Mouse (Mus musculus): Measurements from ENCODE around the gene Akap2.

The Akap2 gene

GRCm38 (mm10) chr4:57798286-57799018 is 81.0 kb downstream of the Akap2 start:
- DNase-seq, result no peak

DNA sequence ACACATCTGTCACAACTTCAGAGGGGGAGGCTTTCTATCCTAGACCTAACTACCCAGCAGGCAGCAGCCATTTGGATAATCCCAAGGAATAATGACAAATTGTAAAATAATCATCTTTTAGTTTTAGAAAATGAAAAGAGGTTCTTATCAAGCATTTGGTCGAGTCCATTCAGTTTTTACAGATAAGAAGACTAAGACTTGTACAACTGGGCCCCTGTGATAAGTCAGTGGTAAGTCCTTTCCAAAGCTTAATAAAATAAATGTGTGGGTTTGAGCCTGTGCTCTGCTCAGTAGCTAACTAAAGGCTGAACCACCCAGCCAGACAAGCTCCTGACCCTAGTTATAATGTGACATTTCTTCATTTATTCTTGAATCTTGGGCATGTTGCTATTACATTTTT is 81.8 kb downstream of the Akap2 start:
- no peak for DNase-seq

DNA sequence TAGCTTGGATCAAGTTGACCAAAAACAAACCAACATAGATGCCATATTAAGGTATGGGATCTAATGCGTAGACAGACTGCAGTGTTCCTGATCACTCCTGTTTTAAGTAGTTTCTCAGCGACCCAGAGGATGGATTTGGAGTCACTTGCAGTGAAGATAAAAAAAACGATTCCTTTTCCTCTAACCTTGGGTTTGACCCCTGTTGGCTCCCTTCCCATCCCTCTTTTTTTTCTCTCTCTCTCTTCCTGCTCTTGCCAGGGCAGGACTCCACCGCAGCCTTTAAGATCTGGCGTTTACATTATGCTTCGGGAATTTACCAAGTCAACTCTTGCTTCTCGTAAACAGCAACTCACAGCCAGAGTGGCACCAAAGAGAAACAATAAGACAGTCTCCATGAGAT is 83.8 kb downstream of the Akap2 start:
- no peak for DNase-seq

DNA sequence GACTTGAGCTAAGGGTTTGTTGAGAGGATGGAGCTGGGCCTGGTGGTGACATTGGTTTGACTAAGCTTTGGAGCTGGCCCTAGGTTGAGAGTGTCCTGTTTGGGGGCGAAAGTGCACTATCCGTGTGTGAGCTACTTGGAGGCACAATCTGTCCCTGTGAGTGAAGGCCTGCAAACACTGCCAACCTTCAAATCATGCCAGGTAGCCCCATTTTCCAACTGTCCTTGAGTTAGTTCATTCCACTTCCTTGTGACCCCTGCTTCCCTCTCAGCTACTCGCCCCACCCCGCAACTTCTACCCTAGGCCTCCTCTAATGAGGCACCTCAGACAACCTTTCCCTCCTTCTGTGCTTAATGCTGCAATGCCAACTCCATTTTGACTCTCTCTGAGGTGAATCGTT is 84.5 kb downstream of the Akap2 start:
- DNase-seq, result no peak

DNA sequence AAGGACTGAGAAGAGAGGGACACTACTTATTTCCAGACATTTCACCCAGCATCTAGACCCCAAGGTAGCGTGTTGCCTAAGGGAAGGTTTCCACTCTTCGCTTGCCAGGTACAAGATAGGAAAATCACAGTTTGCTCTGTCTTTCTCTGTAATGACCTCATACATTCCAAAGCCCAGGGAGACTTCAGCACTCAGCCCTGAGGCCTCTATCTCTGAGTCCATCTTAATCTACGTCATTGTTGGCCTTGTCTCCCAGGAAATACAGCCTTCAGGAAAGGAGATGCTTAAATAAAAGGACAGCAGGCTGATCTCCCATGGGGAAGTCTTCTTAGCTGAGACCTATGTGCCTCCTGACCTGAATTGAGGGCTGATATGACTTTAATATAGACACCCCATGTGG is 85.0 kb downstream of the Akap2 start:
- no peak for DNase-seq

DNA sequence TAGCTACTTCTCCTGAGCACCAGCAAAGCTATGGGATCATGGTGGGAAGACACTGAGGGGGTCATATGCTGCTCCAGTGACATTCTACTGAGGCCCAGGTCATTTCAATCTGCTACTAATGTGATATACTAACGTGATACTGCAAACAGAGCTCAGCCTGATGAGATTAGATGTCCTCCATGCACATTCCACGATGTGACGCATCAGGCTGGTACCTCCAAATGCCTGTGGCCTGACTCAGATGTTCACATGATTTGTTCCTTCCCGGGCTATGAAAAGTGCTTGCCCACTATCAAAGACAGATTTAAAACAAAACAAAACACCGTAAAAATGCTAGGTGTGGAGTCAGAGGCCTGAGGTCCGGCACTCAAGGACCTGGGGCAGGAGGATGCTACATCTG is 87.4 kb downstream of the Akap2 start:
- DNase-seq, result no peak

DNA sequence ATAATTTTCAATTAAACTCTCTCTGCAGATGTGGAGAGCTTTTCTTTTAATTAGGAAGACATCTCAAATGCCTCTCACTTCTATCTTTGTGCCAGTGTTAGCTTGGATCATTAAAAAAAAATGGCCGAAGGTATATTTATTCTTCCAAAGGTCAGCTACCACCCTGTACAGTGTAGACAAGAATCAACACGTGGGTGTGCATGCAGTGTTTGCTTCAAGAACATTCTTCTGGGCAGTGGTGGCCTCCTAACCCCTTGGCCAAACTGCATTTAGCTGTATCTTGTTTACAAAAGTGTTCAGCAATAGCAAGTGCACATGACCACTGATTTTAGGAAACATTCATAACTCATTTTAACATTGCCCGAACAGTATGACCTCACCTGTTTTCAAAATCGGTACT is 92.0 kb downstream of the Akap2 start:
- DNase-seq, result no peak

GRCm38 (mm10) chr4:57812075-57812474 is 94.6 kb downstream of the Akap2 start:
- no peak for DNase-seq

GRCm38 (mm10) chr4:57812916-57813575 is 95.6 kb downstream of the Akap2 start:
- no peak for DNase-seq

DNA sequence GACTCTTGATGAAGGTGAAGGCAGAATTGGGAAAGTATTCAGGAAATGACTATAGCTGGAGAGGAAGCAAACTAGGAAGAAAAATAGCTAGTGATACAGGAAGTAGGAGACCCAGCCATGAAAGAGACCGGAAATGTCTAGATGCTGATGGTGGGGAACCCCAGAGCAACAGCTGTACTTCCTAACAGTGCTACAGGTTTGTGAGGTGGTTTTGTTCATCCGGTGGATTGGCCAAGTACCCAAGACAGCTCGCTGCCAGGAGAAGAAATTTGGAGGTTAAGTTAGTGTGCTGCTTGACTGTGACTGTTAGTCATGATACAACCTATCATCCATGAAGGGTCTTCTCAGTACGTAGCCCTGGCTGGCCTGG is 96.1 kb downstream of the Akap2 start:
- no peak for DNase-seq

GRCm38 (mm10) chr4:57815355-57815754 is 97.9 kb downstream of the Akap2 start:
- DNase-seq, result no peak

- DNase-seq, result no peak
Measured at GRCm38 (mm10) chr4:57816146-57816545, 98.7 kb downstream of the Akap2 start.

DNA sequence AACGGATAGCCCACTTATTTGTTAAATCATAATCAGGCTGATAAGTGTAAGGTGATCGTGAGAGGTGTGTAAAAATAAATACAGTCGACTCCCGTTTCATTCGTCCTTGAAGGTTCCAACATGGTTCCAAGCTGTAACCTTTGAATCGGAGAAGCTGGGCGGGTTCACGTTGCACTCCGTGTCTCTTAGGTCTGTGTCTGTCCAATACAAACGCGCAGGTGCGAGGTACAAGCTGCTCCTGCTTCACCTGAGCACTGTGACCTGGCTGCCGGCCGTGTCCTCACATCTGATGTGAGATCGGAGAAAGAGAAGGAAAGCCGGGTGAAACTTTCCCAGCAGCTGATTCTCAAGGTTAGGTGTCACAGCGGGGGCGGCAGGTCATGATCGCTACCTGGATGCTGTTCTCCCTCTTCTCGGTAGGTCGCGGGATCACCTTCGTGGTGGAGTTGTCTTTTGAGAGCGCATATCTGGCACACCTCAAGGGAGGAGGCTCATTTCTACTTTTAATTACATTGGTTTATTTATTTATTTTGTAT is 103.5 kb downstream of the Akap2 start:
- DNase-seq, result no peak

DNA sequence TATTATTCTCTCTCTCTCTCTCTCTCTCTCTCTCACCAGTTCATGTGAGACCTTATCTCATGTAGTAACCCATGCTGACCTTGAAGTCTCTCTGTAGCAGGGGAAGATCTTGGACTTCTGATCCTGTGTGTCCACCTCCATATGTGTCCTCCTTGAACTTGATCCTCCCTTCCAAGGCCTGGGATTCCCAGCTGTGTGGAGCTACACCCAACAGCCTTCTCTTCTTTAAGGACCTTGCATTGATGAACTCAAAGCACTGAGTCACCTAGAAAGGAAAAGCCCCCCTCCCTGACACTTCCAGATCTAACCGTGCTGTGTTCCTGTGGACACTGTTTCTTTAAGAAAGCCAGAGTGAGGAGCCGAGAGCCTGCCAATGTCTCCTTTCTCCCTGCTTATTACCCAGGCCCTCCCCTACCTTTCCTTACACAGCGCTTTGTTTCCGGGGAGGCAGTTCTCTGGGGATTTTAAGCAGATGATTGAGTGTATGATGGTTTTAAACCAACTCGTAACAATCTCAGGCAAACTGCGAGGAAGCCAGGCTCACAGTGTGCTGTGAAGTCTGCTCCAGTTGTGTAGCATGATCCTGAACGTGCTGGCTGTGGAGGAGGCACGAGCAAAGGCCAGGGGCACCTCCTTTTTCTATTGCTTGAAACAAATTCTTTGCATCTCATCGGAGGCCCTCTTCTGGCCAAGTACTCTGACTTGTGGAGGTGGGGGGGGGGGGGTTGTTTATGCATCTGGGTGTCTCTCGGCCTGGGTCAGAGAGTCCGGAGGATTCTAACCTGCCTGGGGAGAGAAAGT is 104.3 kb downstream of the Akap2 start:
- no peak for DNase-seq

DNA sequence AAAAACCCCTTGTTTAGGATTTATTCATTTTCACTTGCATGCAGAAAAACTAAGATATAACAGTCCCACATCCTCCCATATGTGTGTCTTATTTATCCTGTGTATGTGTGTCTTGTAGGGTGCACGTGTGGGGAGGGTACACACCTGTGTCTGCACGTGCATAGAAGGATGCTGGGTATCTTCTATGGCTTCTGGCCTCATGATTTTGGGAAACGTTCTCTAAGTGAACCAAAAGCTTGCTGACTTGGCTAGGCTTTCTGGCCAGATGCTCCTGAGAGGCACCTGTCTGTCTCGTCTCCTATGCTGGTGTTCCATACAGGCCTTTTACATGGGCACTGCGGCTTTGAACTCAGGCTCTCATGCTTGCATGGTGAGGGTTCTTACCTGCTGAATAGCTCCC is 105.2 kb downstream of the Akap2 start:
- DNase-seq, result no peak

- no peak for DNase-seq
Measured at GRCm38 (mm10) chr4:57824626-57825240, 107.3 kb downstream of the Akap2 start.

DNA sequence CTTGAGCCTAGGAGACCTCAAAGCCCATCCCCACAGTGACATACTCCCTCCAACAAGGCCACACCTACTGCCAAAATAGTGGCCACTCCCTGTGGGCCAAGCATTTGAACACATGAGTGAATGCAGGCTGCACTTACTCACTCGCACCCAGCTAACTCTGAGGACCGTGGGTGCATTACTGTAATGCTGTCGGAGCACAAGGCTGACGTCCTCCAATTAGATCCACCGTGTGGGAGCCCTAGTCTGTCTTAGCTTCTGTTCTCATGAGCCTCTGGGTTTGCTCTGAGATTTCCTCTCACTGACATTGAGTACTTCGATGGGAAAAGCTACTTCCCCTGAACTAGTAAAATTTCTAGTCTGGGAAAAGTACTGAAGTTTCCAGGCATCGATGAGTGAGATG is 108.8 kb downstream of the Akap2 start:
- DNase-seq, result no peak

DNA sequence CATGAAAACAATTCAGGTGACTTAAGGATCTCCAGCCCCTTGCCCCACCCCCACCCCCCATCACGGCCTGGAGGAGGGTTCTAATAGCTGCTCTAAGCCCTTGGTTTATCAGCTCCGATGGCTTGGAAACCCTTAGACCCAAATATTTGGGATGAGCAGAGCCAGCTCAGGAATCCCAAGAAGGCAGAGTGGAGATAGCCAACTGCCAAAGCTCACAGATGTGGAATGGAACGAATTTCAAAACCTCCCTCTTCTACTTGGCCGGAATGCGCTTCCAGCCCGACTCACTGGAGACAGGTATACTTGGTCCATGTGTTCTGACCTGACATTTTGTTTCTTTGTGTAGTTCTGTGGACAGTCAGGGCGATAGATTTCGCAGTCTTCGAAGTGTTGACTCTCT is 111.7 kb downstream of the Akap2 start:
- no peak for DNase-seq

- no peak for DNase-seq
Measured at GRCm38 (mm10) chr4:57829740-57830139, 112.3 kb downstream of the Akap2 start.

DNA sequence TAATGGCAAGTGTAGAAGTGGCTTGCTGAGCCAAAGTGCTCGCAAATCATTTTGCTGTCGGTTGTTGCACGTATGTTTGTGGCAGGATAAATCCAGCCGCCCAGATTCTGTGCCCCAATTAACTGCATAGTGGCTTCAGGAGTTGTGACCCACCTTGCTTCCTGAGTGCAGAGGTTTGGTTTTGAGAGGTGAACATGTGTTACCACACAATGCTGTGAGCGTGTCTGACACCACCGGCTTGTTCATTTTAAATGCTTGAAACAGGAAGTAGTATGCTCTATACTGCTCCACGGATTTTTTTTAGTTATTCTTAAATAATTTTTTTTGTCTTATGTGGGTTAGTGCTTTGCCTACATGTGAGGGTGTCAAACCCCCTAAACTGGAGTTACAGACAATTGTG is 114.9 kb downstream of the Akap2 start:
- DNase-seq, result no peak

- no peak for DNase-seq
Measured at GRCm38 (mm10) chr4:57833060-57833459, 115.6 kb downstream of the Akap2 start.

- DNase-seq, result no peak
Measured at GRCm38 (mm10) chr4:57834141-57834540, 116.7 kb downstream of the Akap2 start.

GRCm38 (mm10) chr4:57837089-57837488 is 119.6 kb downstream of the Akap2 start:
- DNase-seq, result no peak

Measured in cerebellum, postnatal 36 days (tissue).